Mouse (Mus musculus) layer of hippocampus, postnatal 25 days (tissue): ENCODE results near the gene 1700088E04Rik. TPM values are rescaled to one million over a fixed set of nuclear protein-coding genes. Genes with fewer than 3 reads are reported as not detected.

Experiments
- DNase-seq, 2 experiments: peaks; one replicate each; pipeline ENCODE4 v3.0.0; 2022; ENCODE audit warnings: mixed read lengths in 2 of 2, low spot score in 1 of 2; ENCODE audit errors: extremely low spot score in 1 of 2
- total RNA-seq, 2 experiments: library from RNA; stranded (reverse); gene quantifications; 2 replicates each; pipeline ENCODE4 v1.2.3; 2021

1700088E04Rik gene
- 1 to 10 TPM; 9.1 to 9.6 TPM for total RNA-seq

GRCm38 (mm10) chr15:79140866-79141565, at the start of gene 1700088E04Rik, which contains the start of gene Polr2f:
Gene 1700088E04Rik, minus strand, starts transcription at chr15:79141253.
Gene Polr2f, plus strand, starts transcription at chr15:79141009.
- peak; percentile 93 to 94 for DNase-seq

GRCm38 (mm10) chr15:79187819-79188218, 46.8 kb upstream of the 1700088E04Rik start:
- no peak for DNase-seq

- DNase-seq = no peak
Measured at GRCm38 (mm10) chr15:79185213-79185612, 44.2 kb upstream of the 1700088E04Rik start.

- no peak for DNase-seq
Measured at GRCm38 (mm10) chr15:79176905-79177304, 35.9 kb upstream of the 1700088E04Rik start.

GRCm38 (mm10) chr15:79166712-79167111, 25.7 kb upstream of the 1700088E04Rik start:
- no peak for DNase-seq

- no peak for DNase-seq
Measured at GRCm38 (mm10) chr15:79165140-79165539, 24.1 kb upstream of the 1700088E04Rik start, which contains the start of gene Sox10. Gene Sox10, minus strand, starts transcription at chr15:79165240.

GRCm38 (mm10) chr15:79164251-79164650, 23.2 kb upstream of the 1700088E04Rik start:
- no peak for DNase-seq

- DNase-seq = no peak
Measured at GRCm38 (mm10) chr15:79162822-79163221, 21.8 kb upstream of the 1700088E04Rik start.

- DNase-seq = no peak
Measured at GRCm38 (mm10) chr15:79162301-79162700, 21.2 kb upstream of the 1700088E04Rik start.

- no peak for DNase-seq
Measured at GRCm38 (mm10) chr15:79155572-79155971, 14.5 kb upstream of the 1700088E04Rik start.

- DNase-seq = no peak
Measured at GRCm38 (mm10) chr15:79152709-79153108, 11.7 kb upstream of the 1700088E04Rik start.

GRCm38 (mm10) chr15:79151881-79152280, 10.8 kb upstream of the 1700088E04Rik start:
- no peak for DNase-seq

GRCm38 (mm10) chr15:79148533-79148932, 7.5 kb upstream of the 1700088E04Rik start:
- DNase-seq = peak; percentile 71 to 95

GRCm38 (mm10) chr15:79145522-79145921, 4.5 kb upstream of the 1700088E04Rik start:
- no peak for DNase-seq

- no peak for DNase-seq
Measured at GRCm38 (mm10) chr15:79144021-79144420, 3.0 kb upstream of the 1700088E04Rik start.

GRCm38 (mm10) chr15:79143316-79143715, 2.3 kb upstream of the 1700088E04Rik start:
- no peak for DNase-seq

- no peak for DNase-seq
Measured at GRCm38 (mm10) chr15:79141566-79141917, 489 bp upstream of the 1700088E04Rik start.

GRCm38 (mm10) chr15:79139640-79140039, 1.4 kb downstream of the 1700088E04Rik start:
- DNase-seq = no peak

- no peak for DNase-seq
Measured at GRCm38 (mm10) chr15:79135783-79136575, 5.1 kb downstream of the 1700088E04Rik start.

GRCm38 (mm10) chr15:79135332-79135731, 5.7 kb downstream of the 1700088E04Rik start:
- no peak for DNase-seq

GRCm38 (mm10) chr15:79134496-79135270, 6.4 kb downstream of the 1700088E04Rik start:
- no peak for DNase-seq
